Mouse (Mus musculus) stomach, postnatal 0 days (tissue): ENCODE measurements around the gene Olfr145. TPM values are rescaled to one million over a fixed set of nuclear protein-coding genes. Genes with fewer than 3 reads are reported as not detected.

Experiments
- ATAC-seq: fragments of 200-750 bp; cut with Nextera tagmentation; 2 replicates; pipeline ENCODE4 v1.8.0; 2017; ENCODE audit not compliant: low FRiP score, low TSS enrichment
- DNase-seq: peaks from one replicate; pipeline ENCODE4 v3.0.0-alpha.2; 2016; ENCODE audit warnings: low spot score
- H3K27ac ChIP-seq: fragments of 300-500 bp; sonication (generic); replicated peaks from 2 replicates; pipeline ENCODE4 v1.5.1; 2014; ENCODE audit warnings: mild to moderate bottlenecking, control low read depth
- H3K27me3 ChIP-seq: fragments of 300-500 bp; sonication (generic); 2 replicates; pipeline ENCODE4 v1.6.1; 2014; ENCODE audit warnings: low read length; ENCODE audit not compliant: control insufficient read depth, insufficient read depth
- H3K36me3 ChIP-seq: fragments of 300-500 bp; sonication (generic); 2 replicates; pipeline ENCODE4 v1.6.1; 2014; ENCODE audit warnings: low read length, mixed read lengths; ENCODE audit not compliant: control insufficient read depth, insufficient read depth
- H3K4me1 ChIP-seq: fragments of 300-500 bp; sonication (generic); replicated peaks from 2 replicates; pipeline ENCODE4 v1.6.1; 2014; ENCODE audit warnings: antibody characterized with exemption; ENCODE audit not compliant: control insufficient read depth, insufficient read depth
- H3K4me2 ChIP-seq: fragments of 300-500 bp; sonication (generic); replicated peaks from 2 replicates; pipeline ENCODE4 v1.6.1; 2014; ENCODE audit warnings: low read depth, mild to moderate bottlenecking, control low read depth, moderate library complexity
- H3K4me3 ChIP-seq: fragments of 300-500 bp; sonication (generic); 2 replicates; pipeline ENCODE4 v1.5.1; 2014; ENCODE audit warnings: low read depth, low read length, control low read depth
- H3K9ac ChIP-seq: fragments of 300-500 bp; sonication (generic); 2 replicates; pipeline ENCODE4 v1.6.1; 2014; ENCODE audit warnings: mild to moderate bottlenecking, low read length, control low read depth, mixed read lengths
- H3K9me3 ChIP-seq: fragments of 300-500 bp; sonication (generic); 2 replicates; pipeline ENCODE4 v1.6.1; 2016; ENCODE audit warnings: low read length; ENCODE audit not compliant: control insufficient read depth
- CTCF ChIP-seq: IDR thresholded peaks from 2 replicates; pipeline ENCODE4 v1.5.1; 2016; ENCODE audit warnings: antibody characterized with exemption, low read depth, mild to moderate bottlenecking, moderate library complexity
- EP300 ChIP-seq: optimal IDR thresholded peaks from 2 replicates; pipeline ENCODE3; 2016; ENCODE audit warnings: antibody characterized with exemption
- WGBS: fragments of 180-500 bp; shearing (Covaris S2); extraction: QIAGEN DNeasy Blood & Tissue Kit; methylation state at CpG from one replicate; pipeline ENCODE4 v1.1.7; 2014; 5-methylcytosine and 5-hydroxymethylcytosine counted together
- polyA plus RNA-seq: library from polyadenylated mRNA; unstranded; fragments of >200 nt; fragmentation: Nextera tagmentation; extraction: Ambion mirVana; gene quantifications from 2 replicates; pipeline ENCODE4 v1.2.1, GENCODE M21; 2015

Olfr145 gene
- polyA plus RNA-seq, 1 experiment from 2014 or later: not detected

DNA sequence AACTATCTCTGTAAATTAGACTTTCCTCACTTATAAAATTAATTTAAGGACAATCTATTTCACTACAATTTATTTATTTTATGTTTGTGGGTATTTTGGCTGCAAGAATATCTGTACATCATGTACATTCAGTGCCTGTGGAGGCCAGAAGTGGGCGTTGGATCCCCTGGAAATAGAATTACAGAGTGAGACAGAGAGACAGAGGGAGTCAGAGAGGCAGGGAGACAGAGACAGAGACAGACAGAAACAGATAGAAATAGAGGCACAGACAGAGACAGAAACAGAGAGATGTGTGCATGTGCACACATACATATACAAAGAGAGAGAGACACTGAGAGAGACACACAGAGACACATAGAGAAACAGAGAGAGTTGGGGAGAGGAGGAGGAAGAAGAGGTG lies 25.0 kb upstream of the Olfr145 start:
- ATAC-seq (no peak), DNase-seq (no peak)
- TF ChIP-seq EP300: no peak
- no peak for TF ChIP-seq CTCF
- Histone ChIP-seq H3K27me3 (no peaks in the 10 kb centered on the region), H3K4me3 (no peak overlapping the region), H3K36me3 (no peaks in the 10 kb centered on the region), H3K9ac (no peak overlapping the region), H3K4me1 (no peaks in the 10 kb centered on the region), H3K27ac (no peak overlapping the region), H3K4me2 (no peak overlapping the region), H3K9me3 (no peaks in the 10 kb centered on the region)
- 39% methylated on average over 1 of the region's 1 CpGs for WGBS

DNA sequence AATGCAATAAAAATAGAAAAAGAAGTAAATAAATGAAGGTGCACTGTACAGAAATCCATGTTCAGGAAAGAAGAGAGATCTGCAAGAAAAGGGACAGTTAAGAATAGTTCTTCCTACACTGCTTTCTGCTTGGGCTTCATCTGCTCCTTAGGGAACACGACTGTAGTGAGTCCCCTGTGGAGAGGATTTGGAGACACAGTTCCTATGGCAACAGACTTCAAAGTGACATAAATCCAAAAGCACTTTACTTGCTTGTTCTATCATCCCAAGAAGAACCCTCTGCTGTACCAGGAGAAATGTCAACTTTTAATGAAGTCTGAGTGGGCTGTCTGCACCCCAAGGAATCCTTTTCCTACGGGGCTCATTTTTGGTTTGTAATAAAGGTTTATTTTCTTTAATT lies 5.6 kb upstream of the Olfr145 start:
- 31% methylated on average over 2 of the region's 2 CpGs for WGBS
- Histone ChIP-seq H3K27me3 (no peaks in the 10 kb centered on the region), H3K27ac (no peak overlapping the region), H3K4me1 (no peaks in the 10 kb centered on the region), H3K4me2 (no peak overlapping the region), H3K9me3 (no peaks in the 10 kb centered on the region), H3K36me3 (no peaks in the 10 kb centered on the region), H3K4me3 (no peak overlapping the region), H3K9ac (no peak overlapping the region)
- ATAC-seq (no peak), DNase-seq (no peak)
- TF ChIP-seq EP300 (no peak), CTCF (no peak)

DNA sequence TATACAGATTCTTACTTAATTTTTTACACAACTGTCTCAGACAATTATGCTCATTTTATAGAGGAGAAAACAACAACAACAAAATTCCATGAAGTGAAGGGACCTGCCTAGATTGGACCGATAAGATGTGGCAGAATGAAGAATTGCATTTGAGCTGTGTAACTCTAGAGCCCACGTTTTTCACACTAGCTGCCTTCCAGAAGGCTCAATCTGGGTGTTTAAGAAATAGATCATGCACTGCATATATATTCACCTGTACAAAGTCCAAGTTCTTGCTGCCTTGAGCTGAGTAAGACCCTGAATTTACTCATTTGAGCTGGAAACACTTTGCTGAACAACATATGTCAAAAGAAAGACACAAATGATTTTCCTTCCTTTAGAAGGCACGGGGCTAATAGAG lies 9.0 kb downstream of the Olfr145 start:
- TF ChIP-seq EP300 (no peak), CTCF (no peak)
- no peaks in the 10 kb centered on the region for H3K27me3 ChIP-seq
- H3K9me3 ChIP-seq: no peaks in the 10 kb centered on the region
- H3K4me3 ChIP-seq: no peak overlapping the region
- H3K27ac ChIP-seq: no peak overlapping the region
- no peak for ATAC-seq
- 48% methylated on average over 3 of the region's 3 CpGs for WGBS
- H3K9ac ChIP-seq: no peak overlapping the region
- H3K4me1 ChIP-seq: no peaks in the 10 kb centered on the region
- H3K4me2 ChIP-seq: no peak overlapping the region
- no peak for DNase-seq
- H3K36me3 ChIP-seq: no peaks in the 10 kb centered on the region

DNA sequence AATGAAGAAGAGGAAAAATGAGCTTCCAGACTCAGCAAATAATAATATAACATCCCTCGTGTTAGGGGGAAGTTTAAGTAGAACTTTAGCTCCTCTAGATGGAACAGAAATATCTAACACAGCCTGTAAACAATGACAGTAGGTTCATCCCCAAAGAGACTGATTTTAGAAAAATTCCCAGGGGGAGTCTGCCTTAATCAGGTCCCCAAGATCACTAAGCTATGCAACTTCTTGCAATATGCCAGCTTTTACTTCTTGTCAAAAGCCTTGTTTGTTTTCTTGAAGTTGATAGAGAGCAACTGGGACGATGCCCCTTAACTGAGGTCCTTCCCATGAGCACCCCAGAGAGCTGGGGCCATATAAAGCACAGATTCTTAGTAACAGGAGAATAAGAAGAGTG lies 21.0 kb downstream of the Olfr145 start, which contains the start of gene Olfr878:
Gene Olfr878, plus strand, starts transcription at position 301 of the 400 bp plus-strand sequence.
- Histone ChIP-seq H3K36me3 (no peaks in the 10 kb centered on the region), H3K9me3 (no peaks in the 10 kb centered on the region), H3K27ac (no peak within 1 kb of the TSS), H3K9ac (no peak within 1 kb of the TSS), H3K4me3 (no peak within 1 kb of the TSS), H3K27me3 (no peaks in the 10 kb centered on the region), H3K4me1 (no peaks in the 10 kb centered on the region), H3K4me2 (no peak within 1 kb of the TSS)
- TF ChIP-seq EP300 (no peak), CTCF (no peak)
- ATAC-seq (no peak), DNase-seq (no peak)
- 64% methylated on average over 2 of the region's 2 CpGs for WGBS

DNA sequence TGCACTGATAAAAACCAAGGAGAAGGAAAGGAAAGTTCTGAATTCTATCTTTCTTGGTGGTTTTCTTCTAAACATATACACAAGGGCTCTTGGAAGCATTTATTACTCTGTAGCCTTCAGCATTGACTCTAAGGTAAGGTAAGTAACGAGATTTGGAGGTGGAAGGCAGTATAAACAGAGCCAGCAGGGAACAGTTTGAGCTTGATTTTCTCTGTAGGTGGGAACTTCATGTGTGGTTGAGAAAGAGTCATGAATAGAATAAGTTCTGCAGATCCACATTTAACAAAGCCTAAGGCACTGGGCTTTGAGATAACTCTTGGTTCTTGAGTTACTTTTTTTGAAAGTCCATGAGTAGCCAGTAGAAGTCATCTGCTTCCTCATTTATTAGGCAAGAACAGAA lies 21.5 kb downstream of the Olfr145 start:
- ATAC-seq (no peak), DNase-seq (no peak)
- Histone ChIP-seq H3K36me3 (no peaks in the 10 kb centered on the region), H3K4me1 (no peaks in the 10 kb centered on the region), H3K4me2 (no peak overlapping the region), H3K4me3 (no peak overlapping the region), H3K27ac (no peak overlapping the region), H3K9me3 (no peaks in the 10 kb centered on the region), H3K27me3 (no peaks in the 10 kb centered on the region), H3K9ac (no peak overlapping the region)
- 28% methylated on average over 1 of the region's 1 CpGs for WGBS
- TF ChIP-seq EP300 (no peak), CTCF (no peak)

DNA sequence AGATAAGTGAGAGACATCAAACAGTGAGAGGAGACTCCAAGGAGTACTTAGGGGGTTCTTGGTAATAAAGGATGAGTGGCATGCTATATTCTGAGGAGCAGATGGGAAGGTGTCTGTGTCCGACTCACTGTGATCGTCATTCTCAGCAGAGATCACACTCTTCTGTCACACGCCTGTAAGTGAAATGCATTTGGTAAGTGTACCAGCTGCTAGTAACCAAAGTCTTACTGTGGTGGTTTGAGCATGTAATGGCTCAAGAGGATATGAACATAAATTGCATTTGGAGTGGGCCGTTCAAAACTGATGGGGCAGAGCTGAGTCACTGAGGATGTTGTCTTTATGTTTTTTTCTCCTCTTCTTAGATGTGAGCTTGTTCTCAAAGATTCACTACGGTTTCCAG lies 27.7 kb downstream of the Olfr145 start:
- H3K4me2 ChIP-seq: no peak overlapping the region
- 74% methylated on average over 5 of the region's 5 CpGs for WGBS
- H3K9ac ChIP-seq: no peak overlapping the region
- H3K9me3 ChIP-seq: no peaks in the 10 kb centered on the region
- no peaks in the 10 kb centered on the region for H3K36me3 ChIP-seq
- H3K27me3 ChIP-seq: no peaks in the 10 kb centered on the region
- no peak overlapping the region for H3K27ac ChIP-seq
- DNase-seq: no peak
- ATAC-seq: no peak
- H3K4me3 ChIP-seq: no peak overlapping the region
- TF ChIP-seq CTCF: no peak
- TF ChIP-seq EP300: no peak
- no peaks in the 10 kb centered on the region for H3K4me1 ChIP-seq
